Mouse (Mus musculus) CH12.LX (cell line): Measurements from ENCODE around the gene Sf3a1. TPM values are rescaled to one million over a fixed set of nuclear protein-coding genes. Genes with fewer than 3 reads are reported as not detected.

Source experiments
- DNase-seq: peaks from one replicate; pipeline ENCODE4 v3.0.0-alpha.2; 2013; ENCODE audit errors: extremely low read depth
- H3K27ac ChIP-seq: 2 replicates; pipeline ENCODE4 v1.5.1; 2012; ENCODE audit warnings: low read depth, mild to moderate bottlenecking, control low read depth, moderate library complexity; ENCODE audit not compliant: insufficient read depth
- H3K27me3 ChIP-seq: replicated peaks from 2 replicates; pipeline ENCODE3; 2012; ENCODE audit warnings: inconsistent platforms
- H3K36me3 ChIP-seq, 2 experiments: replicated peaks in 1 of 2; 2 replicates each; pipeline versions ENCODE3 to v1.6.1; 2012; ENCODE audit warnings: inconsistent platforms in 1 of 2, low read length in 1 of 2, mild to moderate bottlenecking in 1 of 2, mixed read lengths in 1 of 2, moderate library complexity in 1 of 2; ENCODE audit not compliant: control insufficient read depth in 1 of 2, insufficient read depth in 1 of 2
- H3K4me1 ChIP-seq, 2 experiments: 2 replicates each; pipeline ENCODE4 v1.6.1; 2012; ENCODE audit warnings: inconsistent platforms in 1 of 2, moderate library complexity in 1 of 2; ENCODE audit not compliant: insufficient read depth in 2 of 2, control insufficient read depth in 1 of 2
- H3K4me2 ChIP-seq: 2 replicates; pipeline ENCODE4 v1.6.1; 2012; ENCODE audit warnings: low read depth, mild to moderate bottlenecking, control low read depth; ENCODE audit not compliant: poor library complexity, insufficient read depth, severe bottlenecking
- H3K4me3 ChIP-seq, 3 experiments: fragments of 150-350 bp in 1 of 3; sonication (generic) in 1 of 3; replicated peaks in 1 of 3; 2 replicates each; pipeline versions ENCODE3 to v1.5.1; 2011 to 2012; ENCODE audit warnings: low read depth in 2 of 3, low read length in 2 of 3, mild to moderate bottlenecking in 2 of 3, moderate library complexity in 2 of 3, control low read depth in 1 of 3, improper control_type of control experiment in 1 of 3, inconsistent platforms in 1 of 3, mixed read lengths in 1 of 3; ENCODE audit not compliant: poor library complexity in 1 of 3
- H3K79me2 ChIP-seq: replicated peaks from 2 replicates; pipeline ENCODE4 v1.6.1; 2012; ENCODE audit warnings: mild to moderate bottlenecking, moderate library complexity; ENCODE audit not compliant: control insufficient read depth, poor library complexity, insufficient read depth, severe bottlenecking; ENCODE audit errors: extremely low read depth
- H3K9ac ChIP-seq: 2 replicates; pipeline ENCODE4 v1.6.1; 2012; ENCODE audit warnings: low read depth, mild to moderate bottlenecking, control low read depth, moderate library complexity; ENCODE audit not compliant: insufficient read depth
- H3K9me3 ChIP-seq: replicated peaks from 2 replicates; pipeline ENCODE3; 2012; ENCODE audit warnings: low read length, inconsistent platforms, mixed read lengths
- BHLHE40 ChIP-seq: IDR thresholded peaks from 2 replicates; pipeline ENCODE4 v1.6.1; 2011; ENCODE audit warnings: mild to moderate bottlenecking, low read depth, low read length, improper control_type of control experiment
- CHD1 ChIP-seq: IDR thresholded peaks from 2 replicates; pipeline ENCODE4 v1.6.1; 2012; ENCODE audit warnings: low read depth, low read length, improper control_type of control experiment, inconsistent platforms
- CHD2 ChIP-seq: IDR thresholded peaks from 2 replicates; pipeline ENCODE4 v1.6.1; 2011; ENCODE audit warnings: low read length, improper control_type of control experiment
- CTCF ChIP-seq, 2 experiments: IDR thresholded peaks in 1 of 2; conservative IDR thresholded peaks in 1 of 2; 2 replicates each; pipeline ENCODE4 v1.5.1; 2011 to 2012; ENCODE audit warnings: low read depth in 2 of 2, low read length in 2 of 2, improper control_type of control experiment in 1 of 2, inconsistent platforms in 1 of 2, mild to moderate bottlenecking in 1 of 2, moderate library complexity in 1 of 2
- E2F4 ChIP-seq: IDR thresholded peaks from 2 replicates; pipeline ENCODE4 v1.6.1; 2011; ENCODE audit warnings: low read depth, low read length, improper control_type of control experiment; ENCODE audit not compliant: insufficient replicate concordance
- ELF1 ChIP-seq: IDR thresholded peaks from 2 replicates; pipeline ENCODE4 v1.6.1; 2014; ENCODE audit warnings: low read depth, mild to moderate bottlenecking, inconsistent platforms, low read length, improper control_type of control experiment
- ETS1 ChIP-seq: conservative IDR thresholded peaks from 2 replicates; pipeline ENCODE4 v1.6.1; 2012; ENCODE audit warnings: low read depth, mild to moderate bottlenecking, inconsistent platforms, low read length, improper control_type of control experiment, moderate library complexity
- IRF4 ChIP-seq: IDR thresholded peaks from 2 replicates; pipeline ENCODE4 v1.6.1; 2014; ENCODE audit warnings: low read depth, mild to moderate bottlenecking, inconsistent platforms, low read length, improper control_type of control experiment
- JUN ChIP-seq: IDR thresholded peaks from 2 replicates; pipeline ENCODE4 v1.6.1; 2011; ENCODE audit warnings: low read depth, mild to moderate bottlenecking, low read length, improper control_type of control experiment, moderate library complexity; ENCODE audit not compliant: insufficient read depth
- JUND ChIP-seq: conservative IDR thresholded peaks from 2 replicates; pipeline ENCODE4 v1.6.1; 2011; ENCODE audit warnings: low read depth, low read length, improper control_type of control experiment
- MAFK ChIP-seq: IDR thresholded peaks from 2 replicates; pipeline ENCODE4 v1.6.1; 2011; ENCODE audit warnings: low read length, improper control_type of control experiment; ENCODE audit not compliant: insufficient replicate concordance
- MAZ ChIP-seq: IDR thresholded peaks from 2 replicates; pipeline ENCODE4 v1.6.1; 2012; ENCODE audit warnings: low read depth, mild to moderate bottlenecking, inconsistent platforms, low read length, improper control_type of control experiment, moderate library complexity
- MYC ChIP-seq: IDR thresholded peaks from 2 replicates; pipeline ENCODE4 v1.6.1; 2011; ENCODE audit warnings: low read depth, mild to moderate bottlenecking, improper control_type of control experiment, low read length
- NRF1 ChIP-seq: IDR thresholded peaks from 2 replicates; pipeline ENCODE4 v1.6.1; 2014; ENCODE audit warnings: low read depth, mild to moderate bottlenecking, inconsistent platforms, low read length, improper control_type of control experiment, moderate library complexity
- PAX5 ChIP-seq: IDR thresholded peaks from 2 replicates; pipeline ENCODE4 v1.6.1; 2012; ENCODE audit warnings: low read length, inconsistent platforms, mixed read lengths
- POLR2A ChIP-seq: IDR thresholded peaks from 2 replicates; pipeline ENCODE4 v1.6.1; 2011; ENCODE audit warnings: low read depth, mild to moderate bottlenecking, improper control_type of control experiment, low read length
- POLR2AphosphoS2 ChIP-seq: IDR thresholded peaks from 2 replicates; pipeline ENCODE4 v1.6.1; 2011; ENCODE audit warnings: low read depth, low read length, improper control_type of control experiment
- RAD21 ChIP-seq: IDR thresholded peaks from 2 replicates; pipeline ENCODE4 v1.6.1; 2011; ENCODE audit warnings: low read depth, mild to moderate bottlenecking, low read length, improper control_type of control experiment, moderate library complexity
- USF1 ChIP-seq: IDR thresholded peaks from 2 replicates; pipeline ENCODE4 v1.6.1; 2014; ENCODE audit warnings: low read depth, mild to moderate bottlenecking, inconsistent platforms, low read length, improper control_type of control experiment
- USF2 ChIP-seq: conservative IDR thresholded peaks from 2 replicates; pipeline ENCODE4 v1.6.1; 2011; ENCODE audit warnings: low read depth, low read length, improper control_type of control experiment
- ZC3H11A ChIP-seq: IDR thresholded peaks from 2 replicates; pipeline ENCODE4 v1.6.1; 2012; ENCODE audit warnings: low read depth, mild to moderate bottlenecking, inconsistent platforms, low read length, improper control_type of control experiment
- ZKSCAN1 ChIP-seq: IDR thresholded peaks from 2 replicates; pipeline ENCODE4 v1.6.1; 2012; ENCODE audit warnings: low read depth, inconsistent platforms, low read length, improper control_type of control experiment, borderline replicate concordance
- ZNF384 ChIP-seq: IDR thresholded peaks from 2 replicates; pipeline ENCODE4 v1.6.1; 2012; ENCODE audit warnings: low read depth, low read length, improper control_type of control experiment, inconsistent platforms
- dilution Hi-C: fragments of 300-500 bp; cut with MboI; formaldehyde crosslinking; loops from 2 replicates; pipeline ENCODE4 v1.14.3; 2020; ENCODE audit warnings: low sequenced_read_pairs; ENCODE audit not compliant: extremely low pct_unique_long_range_greater_than_20kb, extremely low pct_ligation_motif_present
- in situ Hi-C: fragments of 300-500 bp; cut with MboI; formaldehyde crosslinking; loops from 3 replicates; pipeline ENCODE4 v1.14.3; 2019; ENCODE audit warnings: low sequenced_read_pairs, low pct_ligation_motif_present, low pct_unique_long_range_greater_than_20kb, mixed read lengths
- polyA plus RNA-seq: library from polyadenylated mRNA; unstranded; fragments of >175 nt; gene quantifications from 2 replicates; pipeline ENCODE4 v1.2.1, GENCODE M21; 2012; ENCODE audit warnings: low read depth; ENCODE audit not compliant: insufficient read length
- total RNA-seq, 2 experiments: library from RNA; depleted of rRNA; stranded (reverse); fragments of 300-350 nt in 1 of 2; fragments of >200 nt in 1 of 2; gene quantifications; 2 replicates each; pipeline ENCODE4 v1.2.3; 2012 to 2014

Sf3a1 gene
- total and polyA plus RNA-seq, 3 experiments, result 29.5 to 97.6 (median 46.5) TPM

GRCm38 (mm10) chr11:4182061-4182460 lies 21.9 kb downstream of the Sf3a1 start:
- H3K36me3 ChIP-seq, result peaks cover 58 to 68% of the 10 kb centered on the region in 2 experiments
- TF ChIP-seq CHD2 (no peak), POLR2AphosphoS2 (peak; percentile 30; the same call in 1 of the 2 replicates), USF1 (no peak)
- TF ChIP-seq, all 38 proteins: peak for 1
- dilution Hi-C loops, result no loop called here

GRCm38 (mm10) chr11:4183511-4183910 lies 23.4 kb downstream of the Sf3a1 start:
- Histone ChIP-seq H3K4me3 (no peak overlapping the region), H3K4me2 (no peak overlapping the region), H3K9ac (no peak overlapping the region), H3K27me3 (no peaks in the 10 kb centered on the region), H3K4me1 (peaks cover 6 to 17% of the 10 kb centered on the region in 2 experiments), H3K36me3 (peaks cover 44 to 58% of the 10 kb centered on the region in 2 experiments), H3K79me2 (peaks cover 14% of the 10 kb centered on the region; the same call in 1 of the 2 replicates), H3K9me3 (no peaks in the 10 kb centered on the region), H3K27ac (no peak overlapping the region)
- DNase-seq, result no peak
- dilution Hi-C loops, result no loop called here
- TF ChIP-seq PAX5 (no peak), POLR2AphosphoS2 (0 out of 2 replicates have a peak, but pooled peaks have one; percentile 20), E2F4 (no peak)
- in situ Hi-C loops, result no loop called here

More at GRCm38 (mm10) chr11:4182061-4182460, 21.9 kb downstream of the Sf3a1 start:
- no peak for DNase-seq
- Histone ChIP-seq H3K4me3 (no peak overlapping the region), H3K27ac (no peak overlapping the region), H3K4me2 (no peak overlapping the region), H3K79me2 (no peaks in the 10 kb centered on the region), H3K9me3 (no peaks in the 10 kb centered on the region), H3K9ac (no peak overlapping the region), H3K27me3 (no peaks in the 10 kb centered on the region), H3K4me1 (peaks cover 0 to 3% of the 10 kb centered on the region in 2 experiments; a peak in 2 of 4 replicates)
- in situ Hi-C loops, result no loop called here

GRCm38 (mm10) chr11:4184251-4184952 lies 24.3 kb downstream of the Sf3a1 start:
- peaks cover 35 to 57% of the 10 kb centered on the region in 2 experiments for H3K36me3 ChIP-seq
- DNase-seq, result no peak
- no peaks in the 10 kb centered on the region for H3K9me3 ChIP-seq
- H3K27me3 ChIP-seq, result no peaks in the 10 kb centered on the region
- peaks cover 15% of the 10 kb centered on the region; the same call in 1 of the 2 replicates for H3K79me2 ChIP-seq
- no peak overlapping the region for H3K27ac ChIP-seq
- no peak overlapping the region for H3K4me3 ChIP-seq
- H3K9ac ChIP-seq, result no peak overlapping the region
- in situ Hi-C loops (no loop called here), dilution Hi-C loops (no loop called here)
- H3K4me2 ChIP-seq, result no peak overlapping the region
- H3K4me1 ChIP-seq, result peaks cover 6 to 26% of the 10 kb centered on the region in 2 experiments
- TF ChIP-seq IRF4 (0 out of 2 replicates have a peak, but pooled peaks have one; percentile 21), POLR2AphosphoS2 (no peak), ZKSCAN1 (no peak), ZNF384 (peak; percentile 92), CHD2 (no peak), POLR2A (no peak), E2F4 (no peak), USF2 (no peak), ZC3H11A (peak; percentile 51), CHD1 (no peak), MAZ (no peak), USF1 (no peak), MYC (no peak), PAX5 (no peak), MAFK (no peak), JUND (no peak), ETS1 (no peak), NRF1 (no peak), RAD21 (peak; percentile 59), BHLHE40 (no peak), ELF1 (no peak), JUN (no peak), CTCF (conservative IDR thresholded peaks at IDR 0.05 in 1 of 2, IDR thresholded peaks at IDR 0.05 in 1 of 2; ENCODE audit: low read depth in 2 of 2, low read length in 2 of 2) (peak in 1 of 2 experiments; percentile 66; a peak in 2 of 4 replicates)
